Comparison of ENCODE assay signal across 19 mouse cellular contexts in the genomic region with DNA sequence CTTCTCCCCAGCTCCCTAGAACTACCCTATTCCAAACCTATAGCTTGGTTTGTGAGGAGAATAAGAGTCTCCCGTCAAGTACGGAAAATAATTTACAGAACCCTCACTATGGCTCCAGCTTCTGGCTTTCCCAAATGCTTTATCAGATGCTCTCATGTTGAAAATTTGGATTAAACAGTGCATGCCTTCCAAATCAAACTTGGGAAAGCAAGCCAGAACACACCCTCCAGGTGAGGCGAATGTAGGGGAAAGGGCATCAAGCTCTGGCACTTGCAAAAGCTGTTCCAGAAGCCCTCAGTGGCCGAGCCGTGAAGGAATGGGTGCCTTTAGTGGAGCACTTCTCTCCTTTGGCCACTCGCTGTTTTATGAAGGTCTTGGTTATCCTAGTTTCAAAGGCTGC.
"Had no signal": no experiment of that assay in that cellular context is flagged by ENCODE, and none has a peak within 500 bp of the region (broad histone marks: within the 10 kb centered on the region; RNA-seq: fewer than 3 reads in every experiment).

No protein-coding gene starts in this region.

- DNase-seq: kidney, adult 18-20 months; layer of hippocampus, postnatal 36 days; retina, postnatal 1 day; right cerebral cortex, postnatal 25 days; spleen, adult 18-20 months; thymus, adult 2 months; thymus, postnatal 14 days; thymus, postnatal 4 days had no signal

- H3K27ac ChIP-seq: hindbrain, postnatal 0 days; kidney, postnatal 0 days; left cerebral cortex, adult 2 months; macrophage; midbrain, embryonic 12.5 days; midbrain, embryonic 15.5 days; neural tube, embryonic 12.5 days; neural tube, embryonic 15.5 days; stomach, embryonic 15.5 days had no signal

- H3K9ac ChIP-seq: midbrain, embryonic 12.5 days; midbrain, embryonic 15.5 days; neural tube, embryonic 12.5 days; neural tube, embryonic 15.5 days; stomach, embryonic 15.5 days had no signal

- H3K27me3 ChIP-seq: midbrain, embryonic 12.5 days; midbrain, embryonic 15.5 days; neural tube, embryonic 12.5 days; neural tube, embryonic 15.5 days; stomach, embryonic 15.5 days had no signal

- H3K4me3 ChIP-seq: left cerebral cortex, adult 2 months; midbrain, embryonic 12.5 days; midbrain, embryonic 15.5 days; neural tube, embryonic 12.5 days; neural tube, embryonic 15.5 days; stomach, embryonic 15.5 days had no signal

- H3K4me2 ChIP-seq: midbrain, embryonic 12.5 days; midbrain, embryonic 15.5 days; neural tube, embryonic 12.5 days; neural tube, embryonic 15.5 days; stomach, embryonic 15.5 days had no signal

- H3K36me3 ChIP-seq: midbrain, embryonic 12.5 days; midbrain, embryonic 15.5 days; neural tube, embryonic 15.5 days had no signal

- ATAC-seq: hindbrain, postnatal 0 days; inflammation-experienced regulatory T-cells, adult 6 months; intestine, embryonic 16.5 days; midbrain, embryonic 15.5 days had no signal

- H3K9me3 ChIP-seq: midbrain, embryonic 12.5 days; midbrain, embryonic 15.5 days; neural tube, embryonic 12.5 days; neural tube, embryonic 15.5 days; stomach, embryonic 15.5 days had no signal

- H3K4me1 ChIP-seq: midbrain, embryonic 12.5 days; midbrain, embryonic 15.5 days; neural tube, embryonic 12.5 days; neural tube, embryonic 15.5 days had no signal
